Mouse (Mus musculus) CH12.LX (cell line): ENCODE data around the gene Rps23. TPM values are rescaled to one million over a fixed set of nuclear protein-coding genes. Genes with fewer than 3 reads are reported as not detected.
"Not testable (repeated sequence)": the region's sequence is repeated elsewhere in the genome, so short reads cannot be mapped to it uniquely, and the experiment has no call there.

ENCODE experiments used
- DNase-seq: peaks from one replicate; pipeline ENCODE4 v3.0.0-alpha.2; 2013; ENCODE audit errors: extremely low read depth
- H3K27ac ChIP-seq: 2 replicates; pipeline ENCODE4 v1.5.1; 2012; ENCODE audit warnings: low read depth, mild to moderate bottlenecking, control low read depth, moderate library complexity; ENCODE audit not compliant: insufficient read depth
- H3K27me3 ChIP-seq: replicated peaks from 2 replicates; pipeline ENCODE3; 2012; ENCODE audit warnings: inconsistent platforms
- H3K36me3 ChIP-seq, 2 experiments: replicated peaks in 1 of 2; 2 replicates each; pipeline versions ENCODE3 to v1.6.1; 2012; ENCODE audit warnings: inconsistent platforms in 1 of 2, low read length in 1 of 2, mild to moderate bottlenecking in 1 of 2, mixed read lengths in 1 of 2, moderate library complexity in 1 of 2; ENCODE audit not compliant: control insufficient read depth in 1 of 2, insufficient read depth in 1 of 2
- H3K4me1 ChIP-seq, 2 experiments: 2 replicates each; pipeline ENCODE4 v1.6.1; 2012; ENCODE audit warnings: inconsistent platforms in 1 of 2, moderate library complexity in 1 of 2; ENCODE audit not compliant: insufficient read depth in 2 of 2, control insufficient read depth in 1 of 2
- H3K4me2 ChIP-seq: 2 replicates; pipeline ENCODE4 v1.6.1; 2012; ENCODE audit warnings: low read depth, mild to moderate bottlenecking, control low read depth; ENCODE audit not compliant: poor library complexity, insufficient read depth, severe bottlenecking
- H3K4me3 ChIP-seq, 3 experiments: fragments of 150-350 bp in 1 of 3; sonication (generic) in 1 of 3; replicated peaks in 1 of 3; 2 replicates each; pipeline versions ENCODE3 to v1.5.1; 2011 to 2012; ENCODE audit warnings: low read depth in 2 of 3, low read length in 2 of 3, mild to moderate bottlenecking in 2 of 3, moderate library complexity in 2 of 3, control low read depth in 1 of 3, improper control_type of control experiment in 1 of 3, inconsistent platforms in 1 of 3, mixed read lengths in 1 of 3; ENCODE audit not compliant: poor library complexity in 1 of 3
- H3K79me2 ChIP-seq: replicated peaks from 2 replicates; pipeline ENCODE4 v1.6.1; 2012; ENCODE audit warnings: mild to moderate bottlenecking, moderate library complexity; ENCODE audit not compliant: control insufficient read depth, poor library complexity, insufficient read depth, severe bottlenecking; ENCODE audit errors: extremely low read depth
- H3K9ac ChIP-seq: 2 replicates; pipeline ENCODE4 v1.6.1; 2012; ENCODE audit warnings: low read depth, mild to moderate bottlenecking, control low read depth, moderate library complexity; ENCODE audit not compliant: insufficient read depth
- H3K9me3 ChIP-seq: replicated peaks from 2 replicates; pipeline ENCODE3; 2012; ENCODE audit warnings: low read length, inconsistent platforms, mixed read lengths
- CHD1 ChIP-seq: IDR thresholded peaks from 2 replicates; pipeline ENCODE4 v1.6.1; 2012; ENCODE audit warnings: low read depth, low read length, improper control_type of control experiment, inconsistent platforms
- CHD2 ChIP-seq: IDR thresholded peaks from 2 replicates; pipeline ENCODE4 v1.6.1; 2011; ENCODE audit warnings: low read length, improper control_type of control experiment
- CTCF ChIP-seq, 2 experiments: IDR thresholded peaks in 1 of 2; conservative IDR thresholded peaks in 1 of 2; 2 replicates each; pipeline ENCODE4 v1.5.1; 2011 to 2012; ENCODE audit warnings: low read depth in 2 of 2, low read length in 2 of 2, improper control_type of control experiment in 1 of 2, inconsistent platforms in 1 of 2, mild to moderate bottlenecking in 1 of 2, moderate library complexity in 1 of 2
- E2F4 ChIP-seq: IDR thresholded peaks from 2 replicates; pipeline ENCODE4 v1.6.1; 2011; ENCODE audit warnings: low read depth, low read length, improper control_type of control experiment; ENCODE audit not compliant: insufficient replicate concordance
- ELF1 ChIP-seq: IDR thresholded peaks from 2 replicates; pipeline ENCODE4 v1.6.1; 2014; ENCODE audit warnings: low read depth, mild to moderate bottlenecking, inconsistent platforms, low read length, improper control_type of control experiment
- GABPA ChIP-seq: IDR thresholded peaks from 2 replicates; pipeline ENCODE4 v1.6.1; 2012; ENCODE audit warnings: low read depth, low read length, improper control_type of control experiment, inconsistent platforms; ENCODE audit not compliant: insufficient replicate concordance
- HCFC1 ChIP-seq: IDR thresholded peaks from 2 replicates; pipeline ENCODE4 v1.6.1; 2012; ENCODE audit warnings: low read depth, mild to moderate bottlenecking, inconsistent platforms, low read length, improper control_type of control experiment
- JUN ChIP-seq: IDR thresholded peaks from 2 replicates; pipeline ENCODE4 v1.6.1; 2011; ENCODE audit warnings: low read depth, mild to moderate bottlenecking, low read length, improper control_type of control experiment, moderate library complexity; ENCODE audit not compliant: insufficient read depth
- KAT2A ChIP-seq: IDR thresholded peaks from 2 replicates; pipeline ENCODE4 v1.6.1; 2012; ENCODE audit warnings: low read length, improper control_type of control experiment, inconsistent platforms; ENCODE audit not compliant: insufficient replicate concordance
- MAFK ChIP-seq: IDR thresholded peaks from 2 replicates; pipeline ENCODE4 v1.6.1; 2011; ENCODE audit warnings: low read length, improper control_type of control experiment; ENCODE audit not compliant: insufficient replicate concordance
- MAZ ChIP-seq: IDR thresholded peaks from 2 replicates; pipeline ENCODE4 v1.6.1; 2012; ENCODE audit warnings: low read depth, mild to moderate bottlenecking, inconsistent platforms, low read length, improper control_type of control experiment, moderate library complexity
- MYC ChIP-seq: IDR thresholded peaks from 2 replicates; pipeline ENCODE4 v1.6.1; 2011; ENCODE audit warnings: low read depth, mild to moderate bottlenecking, improper control_type of control experiment, low read length
- NELFE ChIP-seq: IDR thresholded peaks from 2 replicates; pipeline ENCODE4 v1.6.1; 2011; ENCODE audit warnings: low read depth, low read length, improper control_type of control experiment
- POLR2A ChIP-seq: IDR thresholded peaks from 2 replicates; pipeline ENCODE4 v1.6.1; 2011; ENCODE audit warnings: low read depth, mild to moderate bottlenecking, improper control_type of control experiment, low read length
- POLR2AphosphoS2 ChIP-seq: IDR thresholded peaks from 2 replicates; pipeline ENCODE4 v1.6.1; 2011; ENCODE audit warnings: low read depth, low read length, improper control_type of control experiment
- SIN3A ChIP-seq: IDR thresholded peaks from 2 replicates; pipeline ENCODE4 v1.6.1; 2012; ENCODE audit warnings: low read length, improper control_type of control experiment, inconsistent platforms
- TBP ChIP-seq: conservative IDR thresholded peaks from 2 replicates; pipeline ENCODE4 v1.6.1; 2011; ENCODE audit warnings: low read depth, low read length, improper control_type of control experiment
- TCF12 ChIP-seq: IDR thresholded peaks from 2 replicates; pipeline ENCODE4 v1.6.1; 2014; ENCODE audit warnings: low read depth, mild to moderate bottlenecking, inconsistent platforms, low read length, improper control_type of control experiment
- USF2 ChIP-seq: conservative IDR thresholded peaks from 2 replicates; pipeline ENCODE4 v1.6.1; 2011; ENCODE audit warnings: low read depth, low read length, improper control_type of control experiment
- ZMIZ1 ChIP-seq: IDR thresholded peaks from 2 replicates; pipeline ENCODE4 v1.6.1; 2012; ENCODE audit warnings: low read depth, mild to moderate bottlenecking, inconsistent platforms, low read length, improper control_type of control experiment
- dilution Hi-C: fragments of 300-500 bp; cut with MboI; formaldehyde crosslinking; loops from 2 replicates; pipeline ENCODE4 v1.14.3; 2020; ENCODE audit warnings: low sequenced_read_pairs; ENCODE audit not compliant: extremely low pct_unique_long_range_greater_than_20kb, extremely low pct_ligation_motif_present
- in situ Hi-C: fragments of 300-500 bp; cut with MboI; formaldehyde crosslinking; loops from 3 replicates; pipeline ENCODE4 v1.14.3; 2019; ENCODE audit warnings: low sequenced_read_pairs, low pct_ligation_motif_present, low pct_unique_long_range_greater_than_20kb, mixed read lengths
- polyA plus RNA-seq: library from polyadenylated mRNA; unstranded; fragments of >175 nt; gene quantifications from 2 replicates; pipeline ENCODE4 v1.2.1, GENCODE M21; 2012; ENCODE audit warnings: low read depth; ENCODE audit not compliant: insufficient read length
- total RNA-seq, 2 experiments: library from RNA; depleted of rRNA; stranded (reverse); fragments of 300-350 nt in 1 of 2; fragments of >200 nt in 1 of 2; gene quantifications; 2 replicates each; pipeline ENCODE4 v1.2.3; 2012 to 2014

The Rps23 gene
- total and polyA plus RNA-seq, 3 experiments: 1,042 to 2,005 (median 1,970) TPM

- Histone ChIP-seq H3K79me2 (peaks cover 17% of the 10 kb centered on the region), H3K9ac (peak overlapping the region; percentile 91), H3K4me2 (peak overlapping the region; percentile 57; the same call in 1 of the 2 replicates), H3K4me1 (peaks cover 0 to 10% of the 10 kb centered on the region in 2 experiments; a peak in 2 of 4 replicates), H3K27ac (peak overlapping the region; percentile 29), H3K4me3 (peak overlapping the region; percentile 75 to 96 (median 93))
- H3K9me3 ChIP-seq, H3K27me3 ChIP-seq, dilution Hi-C loops, in situ Hi-C loops: not testable (repeated sequence)
- 0 out of 2 replicates have a peak, but pooled peaks have one; percentile 36 for TF ChIP-seq MAZ
- TF ChIP-seq, all 38 proteins: peak for 1; not testable (repeated sequence) for 37
- H3K36me3 ChIP-seq: peaks cover 19 to 36% of the 10 kb centered on the region in 2 experiments
- peak; percentile 30 for DNase-seq
Observed at GRCm38 (mm10) chr13:90923617-90924016, 859 bp downstream of the Rps23 start.

DNA sequence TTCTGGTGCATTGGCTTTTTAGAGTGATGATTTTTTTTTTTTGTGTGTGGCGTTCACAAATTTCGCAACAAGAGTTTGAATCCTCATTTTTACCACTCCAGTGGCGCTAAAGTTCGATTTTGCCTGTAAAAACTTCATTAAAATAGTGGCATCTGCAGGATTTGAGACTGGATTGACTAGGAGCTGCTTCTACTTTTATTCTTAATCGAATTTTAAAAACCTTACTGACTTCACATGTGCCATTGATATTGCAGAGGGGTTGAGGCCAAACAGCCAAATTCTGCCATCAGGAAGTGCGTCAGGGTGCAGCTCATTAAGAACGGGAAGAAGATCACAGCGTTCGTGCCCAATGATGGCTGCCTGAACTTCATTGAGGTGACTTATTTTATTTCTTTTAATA lies 1.3 kb downstream of the Rps23 start:
- in situ Hi-C loops: no loop called here
- Histone ChIP-seq H3K27me3 (no peaks in the 10 kb centered on the region), H3K27ac (no peak overlapping the region), H3K36me3 (peaks cover 19 to 38% of the 10 kb centered on the region in 2 experiments), H3K9ac (peak overlapping the region; percentile 91)
- DNase-seq: peak; percentile 46
- TF ChIP-seq MYC (peak; percentile 73), CHD2 (no peak), POLR2A (peak; percentile 43), HCFC1 (peak; percentile 22; the same call in 1 of the 2 replicates), POLR2AphosphoS2 (no peak; the same call in 1 of the 2 replicates), MAZ (no peak), JUN (no peak), ZMIZ1 (no peak), ELF1 (0 out of 2 replicates have a peak, but pooled peaks have one; percentile 36), CHD1 (no peak), KAT2A (no peak), NELFE (no peak), GABPA (no peak), USF2 (no peak), E2F4 (no peak), MAFK (no peak), TBP (0 out of 2 replicates have a peak, but pooled peaks have one; percentile 35), CTCF (conservative IDR thresholded peaks at IDR 0.05 in 1 of 2, IDR thresholded peaks at IDR 0.05 in 1 of 2; ENCODE audit: low read depth in 2 of 2, low read length in 2 of 2) (no peak), TCF12 (no peak), SIN3A (no peak)
- TF ChIP-seq, all 38 proteins: peak for 5
- Histone ChIP-seq H3K4me1 (peaks cover 0 to 10% of the 10 kb centered on the region in 2 experiments; a peak in 2 of 4 replicates), H3K4me2 (peak overlapping the region; percentile 57; the same call in 1 of the 2 replicates), H3K4me3 (peak overlapping the region; percentile 75 to 96 (median 93)), H3K79me2 (peaks cover 17% of the 10 kb centered on the region), H3K9me3 (no peaks in the 10 kb centered on the region)
- dilution Hi-C loops: no loop called here
